Mouse (Mus musculus): Measurements from ENCODE around the gene Olfr11. TPM values are rescaled to one million over a fixed set of nuclear protein-coding genes. Genes with fewer than 3 reads are reported as not detected.

Olfr11 gene
- total RNA-seq (2014; rRNA removed) (not detected in 2 replicates), polyA plus RNA-seq (2015; fragmentation: Nextera tagmentation; extraction: Ambion mirVana) (not detected in 2 replicates)

DNA sequence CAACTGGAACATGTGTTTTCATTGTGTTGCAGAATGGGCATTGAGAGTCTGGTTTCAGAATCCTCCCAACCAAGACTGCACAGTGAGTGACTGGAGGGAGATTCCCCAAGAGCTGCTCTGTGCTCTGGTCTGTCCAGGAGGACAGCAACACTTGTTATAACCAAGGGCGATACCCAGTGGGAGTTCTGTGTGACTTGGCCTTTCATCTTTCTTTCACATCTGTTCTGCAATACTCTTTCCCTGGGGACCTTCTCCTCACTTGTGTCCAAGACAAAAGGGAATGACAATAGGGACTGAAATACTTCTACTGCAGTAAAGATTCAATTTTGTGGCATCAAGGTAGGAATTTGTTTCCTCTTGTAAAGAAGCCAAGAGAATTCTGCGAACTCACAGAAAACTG, at the start of gene Olfr11:
Olfr11 (minus strand) TSS at position 101 of the 400 bp plus-strand sequence.
- TF ChIP-seq CTCF (IDR thresholded peaks at IDR 0.05; ENCODE audit: low read depth), result no peak
- DNase-seq, result no peak
- Histone ChIP-seq H3K27me3 (ENCODE audit: insufficient read depth, low read length) (no peaks in the 10 kb centered on the region), H3K9ac (no peak within 1 kb of the TSS), H3K4me1 (ENCODE audit: insufficient read depth) (no peaks in the 10 kb centered on the region), H3K27ac (ENCODE audit: low read depth, low read length) (no peak within 1 kb of the TSS), H3K4me2 (ENCODE audit: low read depth) (no peak within 1 kb of the TSS), H3K9me3 (ENCODE audit: low read length) (no peaks in the 10 kb centered on the region), H3K36me3 (ENCODE audit: insufficient read depth) (no peaks in the 10 kb centered on the region), H3K4me3 (ENCODE audit: low read depth, low read length) (no peak within 1 kb of the TSS)
- 82% methylated on average over 2 of the region's 2 CpGs for WGBS
- ATAC-seq, result no peak

DNA sequence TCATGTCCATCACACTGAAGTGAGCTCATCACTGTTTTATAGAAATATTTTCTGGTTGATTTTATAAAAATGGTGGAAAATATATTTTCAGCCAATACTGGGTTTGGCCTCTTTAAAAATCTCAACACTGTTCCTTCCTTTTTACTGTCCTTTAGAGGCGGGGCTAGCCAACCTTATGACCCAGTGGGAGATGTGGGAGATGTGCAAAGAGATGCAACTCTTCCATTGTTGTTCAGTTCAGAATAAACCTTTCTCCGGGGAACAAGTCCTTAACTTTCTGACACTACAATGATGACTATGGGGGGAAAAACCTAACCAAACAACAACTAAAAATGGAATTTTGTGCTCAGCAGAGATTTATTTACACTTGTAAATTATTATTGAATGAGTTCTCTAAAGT, 35.0 kb upstream of the Olfr11 start, which contains the start of gene Olfr1360:
Olfr1360 (minus strand) TSS at position 101 of the 400 bp plus-strand sequence.
- TF ChIP-seq CTCF (IDR thresholded peaks at IDR 0.05; ENCODE audit: low read depth), result no peak
- Histone ChIP-seq H3K27me3 (ENCODE audit: insufficient read depth, low read length) (no peaks in the 10 kb centered on the region), H3K9ac (no peak within 1 kb of the TSS), H3K4me3 (ENCODE audit: low read depth, low read length) (no peak within 1 kb of the TSS), H3K27ac (ENCODE audit: low read depth, low read length) (no peak within 1 kb of the TSS), H3K9me3 (ENCODE audit: low read length) (no peaks in the 10 kb centered on the region), H3K4me2 (ENCODE audit: low read depth) (no peak within 1 kb of the TSS), H3K36me3 (ENCODE audit: insufficient read depth) (no peaks in the 10 kb centered on the region), H3K4me1 (ENCODE audit: insufficient read depth) (no peaks in the 10 kb centered on the region)
- WGBS, result 83% methylated on average over 2 of the region's 2 CpGs
- ATAC-seq (no peak), DNase-seq (no peak)

DNA sequence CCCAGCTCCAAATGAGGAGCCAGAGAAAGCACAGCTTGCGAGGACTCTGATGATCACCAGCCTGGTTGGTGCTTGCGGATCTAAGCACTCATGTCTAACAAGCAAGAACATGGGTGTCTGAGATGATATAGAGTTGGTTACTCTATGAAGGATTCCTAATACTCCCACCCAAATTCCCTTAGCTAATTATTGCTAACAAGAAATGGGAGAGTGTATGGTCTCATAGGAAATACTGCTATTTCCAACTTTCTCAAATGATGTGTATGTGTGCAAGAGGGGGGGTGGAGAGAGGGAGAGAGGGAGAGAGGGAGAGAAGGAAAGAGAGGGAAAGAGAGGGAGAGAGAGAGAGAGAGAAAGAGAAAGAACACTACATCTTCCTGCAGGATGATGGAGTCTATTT, 21.0 kb upstream of the Olfr11 start, which contains the start of gene Olfr1361:
Olfr1361 (minus strand) TSS at position 101 of the 400 bp plus-strand sequence.
- Histone ChIP-seq H3K27ac (ENCODE audit: low read depth, low read length) (no peak within 1 kb of the TSS), H3K4me3 (ENCODE audit: low read depth, low read length) (no peak within 1 kb of the TSS), H3K4me1 (ENCODE audit: insufficient read depth) (no peaks in the 10 kb centered on the region), H3K27me3 (ENCODE audit: insufficient read depth, low read length) (no peaks in the 10 kb centered on the region), H3K9me3 (ENCODE audit: low read length) (no peaks in the 10 kb centered on the region), H3K36me3 (ENCODE audit: insufficient read depth) (no peaks in the 10 kb centered on the region), H3K9ac (no peak within 1 kb of the TSS), H3K4me2 (ENCODE audit: low read depth) (no peak within 1 kb of the TSS)
- WGBS, result 87% methylated on average over 2 of the region's 2 CpGs
- no peak for DNase-seq
- no peak for TF ChIP-seq CTCF (IDR thresholded peaks at IDR 0.05; ENCODE audit: low read depth)
- ATAC-seq, result no peak

DNA sequence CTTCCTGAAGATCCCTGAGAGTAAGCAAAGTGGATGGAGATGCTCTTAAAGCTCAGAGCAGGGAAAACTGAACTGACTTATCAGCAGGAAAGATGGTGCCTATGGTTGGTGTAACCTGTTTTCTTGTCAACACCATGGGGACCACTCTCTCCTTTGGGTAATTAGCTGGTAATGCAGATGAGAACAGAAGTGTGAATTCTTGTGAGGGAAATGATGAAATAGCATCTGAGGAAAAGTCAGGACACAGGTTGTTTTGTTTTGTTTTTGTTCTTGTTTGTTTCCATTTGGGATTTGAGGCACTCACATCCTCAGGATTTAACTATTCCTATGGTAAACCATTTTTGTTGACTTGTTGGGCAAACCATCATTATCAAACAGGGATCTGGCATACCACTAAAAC, 28.4 kb downstream of the Olfr11 start, which contains the start of gene Olfr1362:
Olfr1362 (minus strand) TSS at position 101 of the 400 bp plus-strand sequence.
- no peak within 1 kb of the TSS for H3K27ac ChIP-seq (ENCODE audit: low read depth, low read length)
- no peak for ATAC-seq
- DNase-seq, result no peak
- TF ChIP-seq CTCF (IDR thresholded peaks at IDR 0.05; ENCODE audit: low read depth), result no peak
- no peaks in the 10 kb centered on the region for H3K4me1 ChIP-seq (ENCODE audit: insufficient read depth)
- no peak within 1 kb of the TSS for H3K9ac ChIP-seq
- H3K27me3 ChIP-seq (ENCODE audit: insufficient read depth, low read length), result no peaks in the 10 kb centered on the region
- no peaks in the 10 kb centered on the region for H3K36me3 ChIP-seq (ENCODE audit: insufficient read depth)
- H3K4me2 ChIP-seq (ENCODE audit: low read depth), result no peak within 1 kb of the TSS
- H3K9me3 ChIP-seq (ENCODE audit: low read length), result no peaks in the 10 kb centered on the region
- no peak within 1 kb of the TSS for H3K4me3 ChIP-seq (ENCODE audit: low read depth, low read length)

DNA sequence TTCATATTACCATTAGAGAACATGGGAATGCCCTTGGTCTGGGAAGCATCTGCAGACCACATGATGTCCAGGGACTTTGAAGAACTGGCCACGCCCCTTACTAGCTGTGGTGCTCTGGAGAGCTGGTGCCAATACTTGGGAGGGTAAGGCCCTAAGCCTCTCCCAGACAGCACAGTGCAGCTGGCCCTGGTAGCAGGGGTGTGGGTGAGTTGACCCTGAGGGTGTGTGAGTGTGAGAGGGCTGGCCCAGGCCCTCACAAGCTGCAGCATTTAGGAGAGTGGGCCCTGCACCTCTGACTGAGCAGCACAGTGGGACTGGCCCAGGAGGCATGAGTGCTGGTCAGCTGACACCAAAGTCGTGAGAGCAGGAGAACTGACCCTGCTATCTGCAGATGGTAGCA, 50.7 kb downstream of the Olfr11 start:
- TF ChIP-seq CTCF (IDR thresholded peaks at IDR 0.05; ENCODE audit: low read depth), result no peak
- no peaks in the 10 kb centered on the region for H3K4me1 ChIP-seq (ENCODE audit: insufficient read depth)
- no peaks in the 10 kb centered on the region for H3K27me3 ChIP-seq (ENCODE audit: insufficient read depth, low read length)
- DNase-seq (no peak), ATAC-seq (no peak)
- H3K36me3 ChIP-seq (ENCODE audit: insufficient read depth), result no peaks in the 10 kb centered on the region
- 70% methylated on average over 2 of the region's 2 CpGs for WGBS
- H3K4me2 ChIP-seq (ENCODE audit: low read depth), result no peak overlapping the region
- no peak overlapping the region for H3K27ac ChIP-seq (ENCODE audit: low read depth, low read length)
- no peak overlapping the region for H3K9ac ChIP-seq
- no peaks in the 10 kb centered on the region for H3K9me3 ChIP-seq (ENCODE audit: low read length)
- no peak overlapping the region for H3K4me3 ChIP-seq (ENCODE audit: low read depth, low read length)

Other genes with a start within 250 kb of the Olfr11 start
Only the 30 nearest of the 34 such genes appear.
- 25.2 and 27.1 TPM in 2 replicates for gene Zscan26, start 188.8 kb downstream of the Olfr11 start, total RNA-seq (2014; rRNA removed)
- 10.9 and 16.7 TPM in 2 replicates for gene Zscan26, start 188.8 kb downstream of the Olfr11 start, polyA plus RNA-seq (2015; fragmentation: Nextera tagmentation; extraction: Ambion mirVana)
- gene Nkapl, start 174.0 kb downstream of the Olfr11 start, total RNA-seq (2014; rRNA removed), result 0.69 and 1.3 TPM in 2 replicates
- 1.8 and 2.7 TPM in 2 replicates for gene Nkapl, start 174.0 kb downstream of the Olfr11 start, polyA plus RNA-seq (2015; fragmentation: Nextera tagmentation; extraction: Ambion mirVana)
- gene Zkscan4, start 163.6 kb downstream of the Olfr11 start, total RNA-seq (2014; rRNA removed), result 8.9 and 9.3 TPM in 2 replicates
- 4.2 and 6.1 TPM in 2 replicates for gene Zkscan4, start 163.6 kb downstream of the Olfr11 start, polyA plus RNA-seq (2015; fragmentation: Nextera tagmentation; extraction: Ambion mirVana)
- gene Gm10065, start 163.1 kb downstream of the Olfr11 start, total RNA-seq (2014; rRNA removed), result 1.5 TPM in 1 of 2 replicates, not detected in the other
- gene Gm10065, start 163.1 kb downstream of the Olfr11 start, polyA plus RNA-seq (2015; fragmentation: Nextera tagmentation; extraction: Ambion mirVana), result not detected in 2 replicates
- gene AK157302, start 147.3 kb downstream of the Olfr11 start, total RNA-seq (2014; rRNA removed), result 0.14 and 0.31 TPM in 2 replicates
- 0.42 and 0.54 TPM in 2 replicates for gene AK157302, start 147.3 kb downstream of the Olfr11 start, polyA plus RNA-seq (2015; fragmentation: Nextera tagmentation; extraction: Ambion mirVana)
- gene Gm11273, start 141.1 kb downstream of the Olfr11 start, total RNA-seq (2014; rRNA removed), result 5.9 and 7.1 TPM in 2 replicates
- 5.8 and 11.0 TPM in 2 replicates for gene Gm11273, start 141.1 kb downstream of the Olfr11 start, polyA plus RNA-seq (2015; fragmentation: Nextera tagmentation; extraction: Ambion mirVana)
- 7.8 and 9.5 TPM in 2 replicates for gene Zkscan8, start 111.4 kb downstream of the Olfr11 start, total RNA-seq (2014; rRNA removed)
- gene Zkscan8, start 111.4 kb downstream of the Olfr11 start, polyA plus RNA-seq (2015; fragmentation: Nextera tagmentation; extraction: Ambion mirVana), result 1.3 and 2.2 TPM in 2 replicates
- not detected in 2 replicates for gene Olfr1366, start 99.7 kb downstream of the Olfr11 start, total RNA-seq (2014; rRNA removed)
- gene Olfr1366, start 99.7 kb downstream of the Olfr11 start, polyA plus RNA-seq (2015; fragmentation: Nextera tagmentation; extraction: Ambion mirVana), result 0.15 TPM in 2 replicates
- not detected in 2 replicates for gene Olfr1535, start 82.6 kb downstream of the Olfr11 start, total RNA-seq (2014; rRNA removed)
- gene Olfr1535, start 82.6 kb downstream of the Olfr11 start, polyA plus RNA-seq (2015; fragmentation: Nextera tagmentation; extraction: Ambion mirVana), result 0.06 and 0.07 TPM in 2 replicates
- not detected in 2 replicates for gene Olfr1364, start 60.8 kb downstream of the Olfr11 start, total RNA-seq (2014; rRNA removed)
- not detected in 2 replicates for gene Olfr1364, start 60.8 kb downstream of the Olfr11 start, polyA plus RNA-seq (2015; fragmentation: Nextera tagmentation; extraction: Ambion mirVana)
- gene Olfr1362, start 28.5 kb downstream of the Olfr11 start, total RNA-seq (2014; rRNA removed), result not detected in 2 replicates
- not detected in 2 replicates for gene Olfr1362, start 28.5 kb downstream of the Olfr11 start, polyA plus RNA-seq (2015; fragmentation: Nextera tagmentation; extraction: Ambion mirVana)
- not detected in 2 replicates for gene Olfr1361, start 20.9 kb upstream of the Olfr11 start, total RNA-seq (2014; rRNA removed)
- gene Olfr1361, start 20.9 kb upstream of the Olfr11 start, polyA plus RNA-seq (2015; fragmentation: Nextera tagmentation; extraction: Ambion mirVana), result not detected in 2 replicates
- not detected in 2 replicates for gene Olfr1360, start 34.9 kb upstream of the Olfr11 start, total RNA-seq (2014; rRNA removed)
- gene Olfr1360, start 34.9 kb upstream of the Olfr11 start, polyA plus RNA-seq (2015; fragmentation: Nextera tagmentation; extraction: Ambion mirVana), result not detected in 2 replicates
- not detected in 2 replicates for gene Olfr1359, start 55.6 kb upstream of the Olfr11 start, total RNA-seq (2014; rRNA removed)
- gene Olfr1359, start 55.6 kb upstream of the Olfr11 start, polyA plus RNA-seq (2015; fragmentation: Nextera tagmentation; extraction: Ambion mirVana), result not detected in 2 replicates
- 131 and 141 TPM in 2 replicates for gene Hist1h2bl, start 73.6 kb upstream of the Olfr11 start, total RNA-seq (2014; rRNA removed)
- 0.65 and 0.73 TPM in 2 replicates for gene Hist1h2bl, start 73.6 kb upstream of the Olfr11 start, polyA plus RNA-seq (2015; fragmentation: Nextera tagmentation; extraction: Ambion mirVana)
- 342 and 560 TPM in 2 replicates for gene Hist1h2ai, start 73.9 kb upstream of the Olfr11 start, total RNA-seq (2014; rRNA removed)
- gene Hist1h2ai, start 73.9 kb upstream of the Olfr11 start, polyA plus RNA-seq (2015; fragmentation: Nextera tagmentation; extraction: Ambion mirVana), result 12.1 and 14.6 TPM in 2 replicates
- gene Hist1h3h, start 75.1 kb upstream of the Olfr11 start, total RNA-seq (2014; rRNA removed), result 277 and 308 TPM in 2 replicates
- gene Hist1h3h, start 75.1 kb upstream of the Olfr11 start, polyA plus RNA-seq (2015; fragmentation: Nextera tagmentation; extraction: Ambion mirVana), result 0.75 and 1.3 TPM in 2 replicates
- gene Hist1h2bm, start 79.5 kb upstream of the Olfr11 start, total RNA-seq (2014; rRNA removed), result 308 and 356 TPM in 2 replicates
- gene Hist1h2bm, start 79.5 kb upstream of the Olfr11 start, polyA plus RNA-seq (2015; fragmentation: Nextera tagmentation; extraction: Ambion mirVana), result 0.34 TPM in 1 of 2 replicates, not detected in the other
- 282 and 307 TPM in 2 replicates for gene Hist1h4j, start 92.5 kb upstream of the Olfr11 start, total RNA-seq (2014; rRNA removed)
- not detected in 2 replicates for gene Hist1h4j, start 92.5 kb upstream of the Olfr11 start, polyA plus RNA-seq (2015; fragmentation: Nextera tagmentation; extraction: Ambion mirVana)
- 635 and 850 TPM in 2 replicates for gene Hist1h4k, start 108.0 kb upstream of the Olfr11 start, total RNA-seq (2014; rRNA removed)
- not detected in 2 replicates for gene Hist1h4k, start 108.0 kb upstream of the Olfr11 start, polyA plus RNA-seq (2015; fragmentation: Nextera tagmentation; extraction: Ambion mirVana)
- gene Hist1h2ak, start 111.3 kb upstream of the Olfr11 start, total RNA-seq (2014; rRNA removed), result 242 and 258 TPM in 2 replicates
- gene Hist1h2ak, start 111.3 kb upstream of the Olfr11 start, polyA plus RNA-seq (2015; fragmentation: Nextera tagmentation; extraction: Ambion mirVana), result 4.4 and 5.2 TPM in 2 replicates
- gene Hist1h2bn, start 111.6 kb upstream of the Olfr11 start, total RNA-seq (2014; rRNA removed), result 157 and 249 TPM in 2 replicates
- not detected in 2 replicates for gene Hist1h2bn, start 111.6 kb upstream of the Olfr11 start, polyA plus RNA-seq (2015; fragmentation: Nextera tagmentation; extraction: Ambion mirVana)
- gene Hist1h1b, start 138.1 kb upstream of the Olfr11 start, total RNA-seq (2014; rRNA removed), result 140 and 182 TPM in 2 replicates
- 4.0 and 4.7 TPM in 2 replicates for gene Hist1h1b, start 138.1 kb upstream of the Olfr11 start, polyA plus RNA-seq (2015; fragmentation: Nextera tagmentation; extraction: Ambion mirVana)
- gene Hist1h3i, start 140.9 kb upstream of the Olfr11 start, total RNA-seq (2014; rRNA removed), result 282 and 291 TPM in 2 replicates
- 20.0 and 34.1 TPM in 2 replicates for gene Hist1h3i, start 140.9 kb upstream of the Olfr11 start, polyA plus RNA-seq (2015; fragmentation: Nextera tagmentation; extraction: Ambion mirVana)
- gene Hist1h2an, start 144.7 kb upstream of the Olfr11 start, total RNA-seq (2014; rRNA removed), result 143 and 154 TPM in 2 replicates
- gene Hist1h2an, start 144.7 kb upstream of the Olfr11 start, polyA plus RNA-seq (2015; fragmentation: Nextera tagmentation; extraction: Ambion mirVana), result 1.1 and 1.6 TPM in 2 replicates
- gene Hist1h2bp, start 144.9 kb upstream of the Olfr11 start, total RNA-seq (2014; rRNA removed), result 46.4 and 70.5 TPM in 2 replicates
- 0.28 TPM in 1 of 2 replicates, not detected in the other for gene Hist1h2bp, start 144.9 kb upstream of the Olfr11 start, polyA plus RNA-seq (2015; fragmentation: Nextera tagmentation; extraction: Ambion mirVana)
- 214 and 268 TPM in 2 replicates for gene Hist1h2bq, start 167.7 kb upstream of the Olfr11 start, total RNA-seq (2014; rRNA removed)
- gene Hist1h2bq, start 167.7 kb upstream of the Olfr11 start, polyA plus RNA-seq (2015; fragmentation: Nextera tagmentation; extraction: Ambion mirVana), result 4.6 and 5.2 TPM in 2 replicates
- 1.0 TPM in 1 of 2 replicates, not detected in the other for gene Hist1h2ao, start 167.9 kb upstream of the Olfr11 start, total RNA-seq (2014; rRNA removed)
- 1.6 TPM in 1 of 2 replicates, not detected in the other for gene Hist1h2ao, start 167.9 kb upstream of the Olfr11 start, polyA plus RNA-seq (2015; fragmentation: Nextera tagmentation; extraction: Ambion mirVana)
- gene Hist1h4m, start 169.2 kb upstream of the Olfr11 start, total RNA-seq (2014; rRNA removed), result 1.3 and 1.7 TPM in 2 replicates
- not detected in 2 replicates for gene Hist1h4m, start 169.2 kb upstream of the Olfr11 start, polyA plus RNA-seq (2015; fragmentation: Nextera tagmentation; extraction: Ambion mirVana)
- 2,245 and 2,544 TPM in 2 replicates for gene Hist1h4n, start 189.7 kb upstream of the Olfr11 start, total RNA-seq (2014; rRNA removed)
- gene Hist1h4n, start 189.7 kb upstream of the Olfr11 start, polyA plus RNA-seq (2015; fragmentation: Nextera tagmentation; extraction: Ambion mirVana), result 2.4 and 5.0 TPM in 2 replicates

Measured in forebrain, postnatal 0 days (tissue).